Mouse (Mus musculus) left cerebral cortex, postnatal 25 days (tissue): ENCODE measurements around the gene Camta2. TPM values are rescaled to one million over a fixed set of nuclear protein-coding genes. Genes with fewer than 3 reads are reported as not detected.
A peak's percentile ranks its signal among the peaks of the same experiment; 100 is the strongest.

Experiments used
- DNase-seq, 2 experiments: peaks; one replicate each; pipeline ENCODE4 v3.0.0; 2022; ENCODE audit warnings: low spot score in 2 of 2, mixed read lengths in 1 of 2
- intact Hi-C: fragments of 180-260 bp; cut with DNase I; formaldehyde crosslinking; loops from one replicate; pipeline ENCODE4 v1.15.1; 2025
- total RNA-seq, 2 experiments: library from RNA; stranded (reverse); gene quantifications; 2 replicates each; pipeline ENCODE4 v1.2.3; 2021

Camta2 gene
- total RNA-seq, result 100 to 1,000 TPM; 226 to 234 TPM

- peak; percentile 86 to 88 for DNase-seq
- intact Hi-C loops, result loop anchor here (1.0 to 5.0 kb wide), 4 partner anchors 13 to 70 kb away; partner anchors contain the start of genes Inca1, Kif1c, Pfn1 and Spag7
Observed at GRCm38 (mm10) chr11:70687601-70688199, at the start of gene Camta2. Camta2 (minus strand) TSS chr11:70688105.

GRCm38 (mm10) chr11:70733256-70733655 lies 45.4 kb upstream of the Camta2 start:
- no peak for DNase-seq
- intact Hi-C loops, result no loop called here

GRCm38 (mm10) chr11:70731178-70731577 lies 43.3 kb upstream of the Camta2 start:
- peak; percentile 39 to 79 for DNase-seq
- intact Hi-C loops, result no loop called here

- intact Hi-C loops, result no loop called here
- no peak for DNase-seq
Observed at GRCm38 (mm10) chr11:70730427-70731038, 42.6 kb upstream of the Camta2 start.

GRCm38 (mm10) chr11:70727385-70727784 lies 39.5 kb upstream of the Camta2 start:
- intact Hi-C loops, result no loop called here
- DNase-seq, result no peak

GRCm38 (mm10) chr11:70726585-70726984 lies 38.7 kb upstream of the Camta2 start:
- intact Hi-C loops, result no loop called here
- no peak for DNase-seq

GRCm38 (mm10) chr11:70724706-70725105 lies 36.8 kb upstream of the Camta2 start:
- intact Hi-C loops, result no loop called here
- DNase-seq, result no peak

- intact Hi-C loops, result no loop called here
- DNase-seq, result no peak
Observed at GRCm38 (mm10) chr11:70721072-70721471, 33.2 kb upstream of the Camta2 start.

GRCm38 (mm10) chr11:70720567-70720966 lies 32.7 kb upstream of the Camta2 start:
- intact Hi-C loops, result no loop called here
- no peak for DNase-seq

- intact Hi-C loops, result no loop called here
- no peak for DNase-seq
Observed at GRCm38 (mm10) chr11:70718481-70718880, 30.6 kb upstream of the Camta2 start.

- intact Hi-C loops, result no loop called here
- no peak for DNase-seq
Observed at GRCm38 (mm10) chr11:70715832-70716231, 27.9 kb upstream of the Camta2 start.

- no peak for DNase-seq
- intact Hi-C loops, result no loop called here
Observed at GRCm38 (mm10) chr11:70713222-70713621, 25.3 kb upstream of the Camta2 start.

- DNase-seq, result peak in 1 of 2 experiments; percentile 61
- intact Hi-C loops, result no loop called here
Observed at GRCm38 (mm10) chr11:70711026-70711425, 23.1 kb upstream of the Camta2 start.

GRCm38 (mm10) chr11:70706127-70706526 lies 18.2 kb upstream of the Camta2 start:
- DNase-seq, result no peak
- intact Hi-C loops, result no loop called here

- no peak for DNase-seq
- intact Hi-C loops, result no loop called here
Observed at GRCm38 (mm10) chr11:70702781-70703180, 14.9 kb upstream of the Camta2 start.

GRCm38 (mm10) chr11:70701984-70702733 lies 14.3 kb upstream of the Camta2 start:
- DNase-seq, result peak in 1 of 2 experiments; percentile 76
- intact Hi-C loops, result no loop called here

GRCm38 (mm10) chr11:70701221-70701955 lies 13.5 kb upstream of the Camta2 start:
- peak in 1 of 2 experiments; percentile 41 for DNase-seq
- intact Hi-C loops, result no loop called here

- intact Hi-C loops, result loop anchor here (1.0 kb wide), 1 partner anchor 13 kb away; no protein-coding TSS in a partner anchor
Observed at GRCm38 (mm10) chr11:70700613-70701012, 12.7 kb upstream of the Camta2 start.

GRCm38 (mm10) chr11:70699722-70700556 lies 12.0 kb upstream of the Camta2 start, which contains the start of the genes Inca1 and Kif1c:
Inca1 (minus strand) TSS chr11:70700155.
Kif1c (plus strand) TSS chr11:70700548.
- intact Hi-C loops, result loop anchor here (1.0 kb wide), 1 partner anchor 13 kb away; no protein-coding TSS in a partner anchor

More at GRCm38 (mm10) chr11:70700613-70701012, 12.7 kb upstream of the Camta2 start:
- DNase-seq, result peak; percentile 45 to 56

More at GRCm38 (mm10) chr11:70699722-70700556, 12.0 kb upstream of the Camta2 start, which contains the start of the genes Inca1 and Kif1c:
- peak; percentile 95 for DNase-seq
